Mouse (Mus musculus) right cerebral cortex, postnatal 36 days (tissue): Measurements from ENCODE around the gene Ulk3.

Source experiments
- DNase-seq, 2 experiments: peaks; one replicate each; pipeline ENCODE4 v3.0.0; 2022; ENCODE audit warnings: low spot score in 2 of 2, mixed read lengths in 1 of 2

The Ulk3 gene

DNA sequence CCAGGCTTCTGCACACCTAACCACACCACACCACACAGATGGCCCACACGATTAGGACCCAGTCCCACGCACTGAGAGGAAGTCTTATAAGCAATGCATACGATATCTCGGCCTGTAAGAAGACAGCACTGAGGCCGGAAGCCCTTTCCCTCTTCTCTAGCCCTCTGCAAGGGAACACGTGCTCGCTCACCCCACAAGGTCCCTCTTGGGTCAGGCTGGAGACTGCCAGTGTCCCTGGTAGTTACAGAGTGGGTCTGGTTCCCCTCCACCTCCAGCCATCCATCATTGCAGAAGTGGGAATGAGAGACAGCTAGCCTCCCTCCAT, 54.6 kb downstream of the Ulk3 start:
- DNase-seq, result no peak

DNA sequence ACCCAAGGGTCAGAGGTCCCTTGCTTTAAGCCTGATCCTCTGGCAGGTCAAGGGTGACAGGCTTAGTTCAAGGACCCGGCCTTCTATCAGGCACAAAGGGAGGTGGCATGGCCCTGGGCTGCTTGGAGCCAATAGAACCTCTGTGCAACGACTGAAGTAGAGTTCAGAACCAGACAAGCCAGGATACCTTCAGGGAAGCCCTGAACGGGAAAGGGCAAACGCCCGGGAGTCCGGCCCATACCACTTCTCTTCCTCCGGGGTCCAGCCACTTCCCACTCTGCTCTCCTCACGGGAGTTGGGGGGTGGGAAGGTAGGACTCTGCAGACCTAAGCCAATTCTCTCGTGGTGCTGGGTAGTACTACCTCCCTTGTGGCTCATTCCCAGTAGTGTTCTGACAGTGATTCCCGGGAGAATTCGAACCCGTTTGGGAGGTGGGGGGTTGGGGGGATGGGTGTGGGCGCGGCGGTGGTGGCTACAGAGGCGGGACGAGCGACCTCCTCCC, 55.2 kb downstream of the Ulk3 start:
- no peak for DNase-seq

DNA sequence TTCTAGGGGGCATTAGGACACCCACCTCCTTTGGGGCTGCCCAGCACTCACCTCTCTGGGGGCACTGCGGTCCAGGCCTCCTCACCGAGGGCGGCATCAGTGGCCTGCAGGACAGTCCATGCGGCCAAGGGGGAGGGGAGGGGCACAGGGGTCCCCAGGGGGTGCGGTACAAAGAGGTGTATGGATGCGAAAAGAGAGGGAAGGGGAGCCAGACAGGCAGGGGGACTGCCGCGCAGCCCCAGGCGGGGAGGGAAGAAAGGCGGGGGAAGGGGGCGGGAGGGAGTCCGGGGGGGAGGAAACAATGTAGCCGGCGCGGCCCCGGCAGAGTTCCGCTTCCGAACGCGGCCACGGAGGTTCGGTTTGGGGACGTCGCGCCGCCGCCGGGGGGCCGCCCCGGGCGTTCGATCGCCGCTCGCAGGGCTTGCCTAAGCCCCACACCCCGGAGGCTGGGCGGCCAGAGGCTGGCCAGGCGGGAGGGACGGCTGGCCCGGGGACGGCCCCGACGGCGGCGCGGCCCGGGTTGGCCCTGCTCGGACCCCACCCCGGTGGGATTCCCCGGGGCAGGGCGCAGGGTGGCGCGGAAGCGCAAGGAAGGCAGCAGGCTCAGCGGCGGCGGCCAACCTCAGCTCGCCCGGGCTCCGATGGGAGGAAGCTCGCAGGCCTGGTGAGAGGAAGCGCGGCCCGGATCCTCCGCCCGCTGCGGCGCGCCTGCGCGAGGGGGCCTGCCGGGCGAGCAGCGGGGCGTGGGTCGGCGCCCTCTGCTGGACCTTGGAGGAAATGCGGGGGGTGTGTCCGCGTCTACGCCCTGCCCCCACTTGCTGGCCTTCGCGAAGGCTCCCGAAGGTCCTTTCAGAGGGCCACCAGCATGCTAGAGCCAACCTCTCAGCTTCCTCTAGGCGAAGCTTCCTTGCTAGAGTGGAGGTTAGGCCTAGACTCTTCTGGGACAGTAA, 56.0 kb downstream of the Ulk3 start:
- peak; percentile 77 to 81 for DNase-seq
